ENCODE assay signal across 32 mouse cellular contexts in the genomic region with DNA sequence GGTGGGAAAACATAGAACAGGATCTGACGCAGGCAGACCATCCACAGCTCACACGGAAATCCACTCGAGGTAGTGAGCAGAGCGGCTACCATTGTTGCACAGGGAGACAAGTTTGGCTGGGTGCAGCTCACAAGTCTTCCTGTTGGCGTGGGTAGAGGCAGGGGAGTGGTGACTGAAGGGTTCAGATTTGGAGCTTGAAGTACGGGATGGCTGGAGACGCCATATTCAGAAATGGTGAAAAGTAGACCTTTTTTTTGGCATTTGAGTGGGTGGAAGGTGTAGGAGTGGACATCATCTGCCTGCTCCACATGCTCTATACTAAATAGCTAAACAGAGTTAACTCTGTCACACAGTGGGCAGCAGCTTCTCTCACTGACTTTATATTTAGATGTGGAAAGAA.
DNase-seq lines count a peak whose midpoint lies in the region; ATAC-seq and TF ChIP-seq lines count a peak whose summit lies in the region.
"Had no signal": no experiment of that assay in that cellular context is flagged by ENCODE, and none has a peak within 500 bp of the region (broad histone marks: within the 10 kb centered on the region; RNA-seq: fewer than 3 reads in every experiment).

No protein-coding gene starts in this region.

- no peaks in the 10 kb centered on the region for H3K9me3 ChIP-seq in forebrain, postnatal 0 days (ENCODE audit: low read length)
- H3K9me3 ChIP-seq: embryonic facial prominence, embryonic 10.5 days; embryonic facial prominence, embryonic 15.5 days; forebrain, embryonic 13.5 days; hindbrain, embryonic 12.5 days; intestine, embryonic 15.5 days; liver, embryonic 12.5 days; megakaryocyte, embryonic 14.5 days; midbrain, embryonic 12.5 days; neural tube, embryonic 12.5 days had no signal

- no peaks in the 10 kb centered on the region for H3K27me3 ChIP-seq in forebrain, postnatal 0 days (ENCODE audit: insufficient read depth, low read length)
- H3K27me3 ChIP-seq: embryonic facial prominence, embryonic 15.5 days; forebrain, embryonic 13.5 days; hindbrain, embryonic 12.5 days; intestine, embryonic 15.5 days; midbrain, embryonic 12.5 days; neural tube, embryonic 12.5 days; Patski had no signal

- ATAC-seq in forebrain, postnatal 0 days: no peak
- ATAC-seq: forebrain, embryonic 13.5 days; hindbrain, postnatal 0 days; intestine, embryonic 15.5 days; liver, embryonic 12.5 days; liver, postnatal 0 days; Patski had no signal

- peak overlapping the region; percentile 14; the same call in 1 of the 2 replicates for H3K27ac ChIP-seq in layer of hippocampus, adult 2 months
- no peak overlapping the region for H3K27ac ChIP-seq in forebrain, postnatal 0 days (ENCODE audit: low read depth, low read length)
- H3K27ac ChIP-seq: embryonic facial prominence, embryonic 10.5 days; embryonic facial prominence, embryonic 15.5 days; forebrain, embryonic 13.5 days; hindbrain, embryonic 12.5 days; hindbrain, postnatal 0 days; intestine, embryonic 15.5 days; liver, embryonic 12.5 days; midbrain, embryonic 12.5 days; neural tube, embryonic 12.5 days had no signal

- H3K4me3 ChIP-seq in layer of hippocampus, adult 2 months: no peak overlapping the region
- no peak overlapping the region for H3K4me3 ChIP-seq in forebrain, postnatal 0 days (ENCODE audit: low read depth, low read length)
- H3K4me3 ChIP-seq: embryonic facial prominence, embryonic 10.5 days; embryonic facial prominence, embryonic 15.5 days; forebrain, embryonic 13.5 days; hindbrain, embryonic 12.5 days; intestine, embryonic 15.5 days; liver, embryonic 12.5 days; megakaryocyte, embryonic 14.5 days; midbrain, embryonic 12.5 days; myocyte; neural tube, embryonic 12.5 days had no signal

- H3K9ac ChIP-seq in forebrain, postnatal 0 days: no peak overlapping the region
- H3K9ac ChIP-seq: embryonic facial prominence, embryonic 15.5 days; forebrain, embryonic 13.5 days; hindbrain, embryonic 12.5 days; intestine, embryonic 15.5 days; liver, embryonic 12.5 days; liver, postnatal 0 days; midbrain, embryonic 12.5 days; neural tube, embryonic 12.5 days had no signal

- WGBS in forebrain, postnatal 0 days: 94% methylated on average over 7 of the region's 7 CpGs

- H3K36me3 ChIP-seq in forebrain, postnatal 0 days (ENCODE audit: insufficient read depth): no peaks in the 10 kb centered on the region
- H3K36me3 ChIP-seq: embryonic facial prominence, embryonic 10.5 days; embryonic facial prominence, embryonic 15.5 days; hindbrain, embryonic 12.5 days; intestine, embryonic 15.5 days; liver, embryonic 12.5 days; midbrain, embryonic 12.5 days; neural tube, embryonic 12.5 days had no signal

- no peak for DNase-seq in layer of hippocampus, adult 2 months (ENCODE audit: low spot score in 2 of 2)
- no peak for DNase-seq in layer of hippocampus, adult 9-10 months (ENCODE audit: low spot score)
- DNase-seq in right cerebral cortex, postnatal 25 days: peak; percentile 51
- no peak for DNase-seq in right cerebral cortex, postnatal 4 days
- peak; percentile 48 to 71 for DNase-seq in left cerebral cortex, adult 9 months (ENCODE audit: low spot score in 2 of 2)
- DNase-seq in telencephalon, adult 2 months (ENCODE audit: low read depth, low spot score): peak; percentile 89
- no peak for DNase-seq in forebrain, postnatal 0 days
- DNase-seq in adipocyte (ENCODE audit: low spot score): no peak
- DNase-seq: adrenal gland, postnatal 25 days; cerebellum, adult 18-20 months; cerebellum, postnatal 10 days; gastrocnemius, postnatal 14 days; heart, postnatal 36 days; kidney, adult 2 months; kidney, postnatal 36 days; layer of hippocampus, adult 9-11 months; liver, postnatal 0 days; lung, postnatal 4 days; thymus, postnatal 14 days had no signal

- H3K4me1 ChIP-seq in forebrain, postnatal 0 days (ENCODE audit: insufficient read depth): peaks cover 7% of the 10 kb centered on the region
- H3K4me1 ChIP-seq: embryonic facial prominence, embryonic 10.5 days; intestine, embryonic 15.5 days; liver, embryonic 12.5 days had no signal

- TF ChIP-seq CTCF in layer of hippocampus, adult 2 months (conservative IDR thresholded peaks at IDR 0.05): no peak
- TF ChIP-seq CTCF in forebrain, postnatal 0 days (IDR thresholded peaks at IDR 0.05; ENCODE audit: low read depth): no peak

- H3K4me2 ChIP-seq in forebrain, postnatal 0 days (ENCODE audit: low read depth): no peak overlapping the region
- H3K4me2 ChIP-seq: embryonic facial prominence, embryonic 15.5 days; forebrain, embryonic 13.5 days; heart, embryonic 11.5 days; hindbrain, embryonic 12.5 days; intestine, embryonic 15.5 days; liver, embryonic 12.5 days; midbrain, embryonic 12.5 days; neural tube, embryonic 12.5 days had no signal

Comparison
In these comparisons a context has a peak if more than half of its experiments do, and no peak if none do; other contexts are left out.
1. DNase-seq: peak in right cerebral cortex, postnatal 25 days (single experiment), left cerebral cortex, adult 9 months (2 of 2) and telencephalon, adult 2 months (single experiment); none in layer of hippocampus, adult 2 months (0 of 2), layer of hippocampus, adult 9-10 months (single experiment), right cerebral cortex, postnatal 4 days (single experiment), forebrain, postnatal 0 days (single experiment) and adipocyte (single experiment).